Mouse (Mus musculus) lung, adult 2 months (tissue): ENCODE results near the gene Nt5c3b.

ENCODE experiments used
- CTCF ChIP-seq: fragments of 200-500 bp; IDR thresholded peaks from 2 replicates; pipeline ENCODE4 v1.5.1; 2011; ENCODE audit warnings: mild to moderate bottlenecking, low read length, control low read depth; ENCODE audit not compliant: insufficient read depth
- POLR2A ChIP-seq: fragments of 200-500 bp; IDR thresholded peaks from 2 replicates; pipeline ENCODE4 v1.6.1; 2011; ENCODE audit warnings: low read depth, mild to moderate bottlenecking, control low read depth, low read length, borderline replicate concordance; ENCODE audit errors: extremely low read depth

DNA sequence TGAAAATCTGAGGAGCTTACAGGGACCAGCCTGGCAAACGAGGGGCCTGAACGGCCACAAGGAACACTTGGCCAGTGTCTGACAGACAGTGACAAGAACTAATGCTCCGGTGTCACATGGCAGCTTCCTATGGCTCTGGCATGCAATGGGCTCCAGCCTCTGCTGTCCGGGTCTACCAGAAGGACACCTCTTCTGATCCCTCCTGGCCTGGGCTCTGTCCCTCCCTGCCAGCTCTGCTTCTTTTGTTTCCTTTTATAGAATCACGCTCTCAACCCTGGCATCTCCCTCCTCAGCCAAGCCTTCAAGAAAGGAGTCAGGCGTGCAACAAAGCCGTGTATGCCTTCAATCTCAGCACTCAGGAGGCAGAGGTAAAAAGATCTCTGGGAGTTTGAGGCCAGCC, 11.6 kb downstream of the Nt5c3b start:
- TF ChIP-seq CTCF = no peak
- TF ChIP-seq POLR2A = no peak
